Mouse (Mus musculus) heart, postnatal 0 days (tissue): ENCODE measurements at regions not wholly inside any gene's neighbourhood (a gene's known extent, or its start where the extent isn't known, plus 50 kb on each side); places are given as distances from the start of the nearest gene placed in this dataset.

Experiments
- ATAC-seq: fragments of 200-750 bp; cut with Nextera tagmentation; 2 replicates; pipeline ENCODE4 v1.8.0; 2017; ENCODE audit warnings: low read depth, moderate number of reproducible peaks, moderate library complexity; ENCODE audit not compliant: insufficient read depth
- DNase-seq: peaks from one replicate; pipeline ENCODE4 v3.0.0-alpha.2; 2016; ENCODE audit warnings: low spot score
- H3K27ac ChIP-seq: fragments of 300-500 bp; sonication (generic); 2 replicates; pipeline ENCODE4 v1.5.1; 2014; ENCODE audit warnings: low read depth, mild to moderate bottlenecking
- H3K27me3 ChIP-seq: fragments of 300-500 bp; sonication (generic); 2 replicates; pipeline ENCODE4 v1.6.1; 2014; ENCODE audit warnings: low read length, mixed read lengths; ENCODE audit not compliant: control insufficient read depth, insufficient read depth
- H3K36me3 ChIP-seq: fragments of 300-500 bp; sonication (generic); replicated peaks from 2 replicates; pipeline ENCODE4 v1.6.1; 2014; ENCODE audit warnings: low read length, mixed read lengths; ENCODE audit not compliant: control insufficient read depth, insufficient read depth
- H3K4me1 ChIP-seq: fragments of 300-500 bp; sonication (generic); 2 replicates; pipeline ENCODE4 v1.6.1; 2014; ENCODE audit warnings: antibody characterized with exemption; ENCODE audit not compliant: control insufficient read depth, insufficient read depth
- H3K4me2 ChIP-seq: fragments of 300-500 bp; sonication (generic); 2 replicates; pipeline ENCODE4 v1.6.1; 2014; ENCODE audit warnings: low read depth, mild to moderate bottlenecking, low read length, moderate library complexity
- H3K4me3 ChIP-seq: fragments of 300-500 bp; sonication (generic); 2 replicates; pipeline ENCODE4 v1.5.1; 2014; ENCODE audit warnings: low read depth, low read length
- H3K9ac ChIP-seq: fragments of 300-500 bp; sonication (generic); replicated peaks from 2 replicates; pipeline ENCODE4 v1.6.1; 2014; ENCODE audit warnings: low read depth, low read length, mixed read lengths
- H3K9me3 ChIP-seq: fragments of 300-500 bp; sonication (generic); replicated peaks from 2 replicates; pipeline ENCODE4 v1.6.1; 2016; ENCODE audit warnings: low read length; ENCODE audit not compliant: control insufficient read depth
- CTCF ChIP-seq: IDR thresholded peaks from 2 replicates; pipeline ENCODE4 v1.5.1; 2016; ENCODE audit warnings: antibody characterized with exemption, control low read depth, low read depth
- EP300 ChIP-seq: IDR thresholded peaks from 2 replicates; pipeline ENCODE4 v1.6.1; 2016; ENCODE audit warnings: antibody characterized with exemption, low read depth
- WGBS: fragments of 180-500 bp; shearing (Covaris S2); extraction: QIAGEN DNeasy Blood & Tissue Kit; methylation state at CpG from one replicate; pipeline ENCODE4 v1.1.7; 2014; 5-methylcytosine and 5-hydroxymethylcytosine counted together

DNA sequence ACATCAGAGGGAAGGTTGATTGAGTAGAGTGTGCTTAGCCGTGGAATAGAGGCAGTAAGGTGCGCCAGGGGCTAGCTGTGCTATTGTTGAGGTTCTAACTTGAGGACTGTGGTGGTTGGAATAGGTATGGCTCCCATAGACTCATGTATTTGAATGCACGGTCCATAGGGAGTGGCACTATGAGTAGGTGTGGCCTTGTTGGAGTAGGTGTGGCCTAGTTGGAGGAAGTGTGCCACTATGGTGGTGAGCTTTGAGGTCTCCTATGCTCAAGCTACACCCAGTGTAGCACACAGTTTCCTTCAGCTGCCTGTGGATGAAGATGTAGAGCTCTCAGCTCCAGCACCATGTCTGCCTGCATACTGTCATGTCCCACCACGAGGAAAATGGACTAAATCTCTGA, 60.5 kb upstream of the Slc25a36 start:
- H3K36me3 ChIP-seq: no peaks in the 10 kb centered on the region
- H3K27ac ChIP-seq: no peak overlapping the region
- H3K27me3 ChIP-seq: no peaks in the 10 kb centered on the region
- no peak for TF ChIP-seq EP300
- no peak for TF ChIP-seq CTCF
- 91% methylated on average over 4 of the region's 4 CpGs for WGBS
- H3K4me2 ChIP-seq: no peak overlapping the region
- H3K9me3 ChIP-seq: no peaks in the 10 kb centered on the region
- no peak overlapping the region for H3K4me3 ChIP-seq
- H3K9ac ChIP-seq: no peak overlapping the region
- DNase-seq (no peak), ATAC-seq (no peak)
- H3K4me1 ChIP-seq: no peaks in the 10 kb centered on the region

DNA sequence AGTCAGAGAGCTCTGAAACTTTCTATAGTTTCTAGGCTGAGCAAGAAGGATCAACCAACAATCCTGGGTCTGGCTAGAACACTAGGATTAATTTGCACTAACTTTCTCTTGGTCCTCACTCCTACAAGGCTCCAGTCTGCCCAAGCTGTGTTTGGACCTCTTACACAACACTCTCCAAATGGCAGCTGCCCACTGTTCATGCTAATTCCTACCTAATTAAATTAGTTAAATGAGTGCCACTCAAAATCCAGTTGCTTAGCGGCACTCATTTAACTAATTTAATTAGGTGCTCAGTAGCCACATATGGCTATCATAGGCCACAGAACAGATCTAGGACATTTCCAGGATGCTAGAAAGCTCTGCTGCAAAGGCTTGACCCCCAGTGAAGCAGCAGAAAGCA, 59.9 kb upstream of the Slc25a36 start:
- Histone ChIP-seq H3K9ac (no peak overlapping the region), H3K27ac (no peak overlapping the region), H3K4me1 (no peaks in the 10 kb centered on the region), H3K4me3 (no peak overlapping the region), H3K27me3 (no peaks in the 10 kb centered on the region), H3K4me2 (no peak overlapping the region), H3K36me3 (no peaks in the 10 kb centered on the region), H3K9me3 (no peaks in the 10 kb centered on the region)
- 94% methylated on average over 1 of the region's 1 CpGs for WGBS
- no peak for TF ChIP-seq EP300
- TF ChIP-seq CTCF: no peak
- no peak for ATAC-seq
- no peak for DNase-seq

DNA sequence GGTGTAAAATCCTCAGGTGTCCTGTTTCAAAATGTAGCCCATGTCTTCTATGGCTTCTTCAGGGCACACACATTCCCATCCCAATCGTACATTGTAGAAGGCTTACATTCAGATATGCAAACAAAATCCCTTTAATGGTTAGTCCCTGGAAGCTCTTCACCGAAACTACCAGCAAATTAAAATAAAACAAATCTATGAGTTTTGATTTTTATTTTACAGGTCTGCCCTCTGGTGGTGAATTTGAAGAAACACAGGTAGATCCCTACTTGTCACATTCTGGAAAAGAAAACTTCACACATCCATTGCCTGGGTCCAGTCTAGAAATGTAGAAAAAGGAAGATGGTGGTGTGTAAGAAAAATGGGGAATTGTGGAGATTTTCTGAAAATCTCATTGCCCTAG, 51.5 kb upstream of the Slc25a36 start:
- Histone ChIP-seq H3K27ac (no peak overlapping the region), H3K27me3 (no peaks in the 10 kb centered on the region), H3K4me1 (no peaks in the 10 kb centered on the region), H3K9ac (no peak overlapping the region), H3K4me2 (no peak overlapping the region), H3K36me3 (no peaks in the 10 kb centered on the region), H3K9me3 (no peaks in the 10 kb centered on the region), H3K4me3 (no peak overlapping the region)
- ATAC-seq (no peak), DNase-seq (peak; percentile 23)
- WGBS: 20% methylated on average over 2 of the region's 2 CpGs
- TF ChIP-seq CTCF (peak; percentile 52), EP300 (no peak)
